Mouse (Mus musculus): ENCODE measurements around the gene Dusp18. TPM values are rescaled to one million over a fixed set of nuclear protein-coding genes. Genes with fewer than 3 reads are reported as not detected.

The Dusp18 gene
- polyA plus RNA-seq, 1 experiment from 2014 or later, result 2.5 TPM

GRCm38 (mm10) chr11:3912100-3912874 is 17.2 kb downstream of the Dusp18 start:
- H3K9ac ChIP-seq (ENCODE audit: low read depth, low read length), result peak overlapping the region; percentile 31; the same call in 1 of the 2 replicates
- no peak for ATAC-seq
- 40% methylated on average over 19 of the region's 19 CpGs for WGBS

DNA sequence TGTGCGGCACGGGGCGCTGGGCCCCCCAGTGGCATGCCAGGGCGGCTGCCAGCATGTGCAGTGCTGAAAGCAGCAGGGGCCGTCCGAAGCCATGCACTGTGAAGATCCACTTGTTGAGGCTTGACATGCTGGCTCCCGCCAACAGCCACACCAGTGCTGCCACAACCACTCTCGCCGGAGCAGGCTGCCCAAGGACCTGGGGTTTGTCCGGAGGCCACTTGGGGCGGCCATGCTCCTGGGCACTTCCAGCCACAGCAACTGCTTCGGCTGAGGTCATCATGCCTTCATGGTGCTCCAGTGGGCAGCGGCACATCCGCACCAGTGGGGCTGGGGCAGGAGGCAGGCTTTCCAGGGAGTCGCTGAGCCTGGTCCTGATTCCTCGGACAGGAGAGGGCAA is 17.8 kb downstream of the Dusp18 start:
- Histone ChIP-seq H3K4me3 (ENCODE audit: low read depth, low read length) (peak overlapping the region; percentile 52), H3K9ac (ENCODE audit: low read depth, low read length) (peak overlapping the region; percentile 31; the same call in 1 of the 2 replicates), H3K4me2 (replicated peaks; ENCODE audit: low read depth) (peak overlapping the region; percentile 81), H3K4me1 (replicated peaks; ENCODE audit: control insufficient read depth, insufficient read depth, low read length) (peaks cover 15% of the 10 kb centered on the region; the same call in 1 of the 2 replicates), H3K9me3 (ENCODE audit: control insufficient read depth) (no peaks in the 10 kb centered on the region), H3K36me3 (ENCODE audit: control insufficient read depth, insufficient read depth) (peaks cover 11% of the 10 kb centered on the region), H3K27me3 (replicated peaks; ENCODE audit: control insufficient read depth, insufficient read depth, low read length) (peaks cover 13% of the 10 kb centered on the region; the same call in 1 of the 2 replicates), H3K27ac (ENCODE audit: low read depth, low read length) (no peak overlapping the region)
- TF ChIP-seq CTCF (IDR thresholded peaks at IDR 0.05; ENCODE audit: low read depth), result peak; percentile 20
- no peak for ATAC-seq
- WGBS, result 13% methylated on average over 16 of the region's 16 CpGs

More at GRCm38 (mm10) chr11:3912100-3912874, 17.2 kb downstream of the Dusp18 start:
- H3K27me3 ChIP-seq (replicated peaks; ENCODE audit: control insufficient read depth, insufficient read depth, low read length), result peaks cover 13% of the 10 kb centered on the region; the same call in 1 of the 2 replicates
- TF ChIP-seq CTCF (IDR thresholded peaks at IDR 0.05; ENCODE audit: low read depth), result no peak
- peaks cover 15% of the 10 kb centered on the region; the same call in 1 of the 2 replicates for H3K4me1 ChIP-seq (replicated peaks; ENCODE audit: control insufficient read depth, insufficient read depth, low read length)
- peak overlapping the region; percentile 81 for H3K4me2 ChIP-seq (replicated peaks; ENCODE audit: low read depth)
- H3K27ac ChIP-seq (ENCODE audit: low read depth, low read length), result no peak overlapping the region
- H3K36me3 ChIP-seq (ENCODE audit: control insufficient read depth, insufficient read depth), result peaks cover 6% of the 10 kb centered on the region
- peak overlapping the region; percentile 52 for H3K4me3 ChIP-seq (ENCODE audit: low read depth, low read length)
- H3K9me3 ChIP-seq (ENCODE audit: control insufficient read depth), result no peaks in the 10 kb centered on the region

- peak; percentile 74 for ATAC-seq
- Histone ChIP-seq H3K27me3 (replicated peaks; ENCODE audit: control insufficient read depth, insufficient read depth, low read length) (peaks cover 13% of the 10 kb centered on the region; the same call in 1 of the 2 replicates), H3K4me3 (ENCODE audit: low read depth, low read length) (peak overlapping the region; percentile 52), H3K4me1 (replicated peaks; ENCODE audit: control insufficient read depth, insufficient read depth, low read length) (peaks cover 15% of the 10 kb centered on the region; the same call in 1 of the 2 replicates), H3K9me3 (ENCODE audit: control insufficient read depth) (no peaks in the 10 kb centered on the region), H3K27ac (ENCODE audit: low read depth, low read length) (peak overlapping the region; percentile 21; the same call in 1 of the 2 replicates), H3K4me2 (replicated peaks; ENCODE audit: low read depth) (peak overlapping the region; percentile 81), H3K9ac (ENCODE audit: low read depth, low read length) (peak overlapping the region; percentile 31; the same call in 1 of the 2 replicates), H3K36me3 (ENCODE audit: control insufficient read depth, insufficient read depth) (peaks cover 15% of the 10 kb centered on the region)
- TF ChIP-seq CTCF (IDR thresholded peaks at IDR 0.05; ENCODE audit: low read depth), result no peak
- 0% methylated on average over 65 of the region's 65 CpGs for WGBS
These were observed 18.5 kb downstream of the Dusp18 start for GRCm38 (mm10) chr11:3913316-3914108.

- peaks cover 15% of the 10 kb centered on the region for H3K36me3 ChIP-seq (ENCODE audit: control insufficient read depth, insufficient read depth)
- peak within 1 kb of the TSS; percentile 21 for H3K27ac ChIP-seq (ENCODE audit: low read depth, low read length)
- peak; percentile 95 for TF ChIP-seq CTCF (IDR thresholded peaks at IDR 0.05; ENCODE audit: low read depth)
- ATAC-seq, result peak; percentile 59
- H3K4me2 ChIP-seq (replicated peaks; ENCODE audit: low read depth), result peak within 1 kb of the TSS; percentile 81
- H3K9ac ChIP-seq (ENCODE audit: low read depth, low read length), result 0 out of 2 replicates have a peak within 1 kb of the TSS, but pooled peaks have one; percentile 7
- peaks cover 13% of the 10 kb centered on the region; the same call in 1 of the 2 replicates for H3K27me3 ChIP-seq (replicated peaks; ENCODE audit: control insufficient read depth, insufficient read depth, low read length)
- H3K4me3 ChIP-seq (ENCODE audit: low read depth, low read length), result peak within 1 kb of the TSS; percentile 52
- no peaks in the 10 kb centered on the region for H3K9me3 ChIP-seq (ENCODE audit: control insufficient read depth)
- peaks cover 15% of the 10 kb centered on the region; the same call in 1 of the 2 replicates for H3K4me1 ChIP-seq (replicated peaks; ENCODE audit: control insufficient read depth, insufficient read depth, low read length)
- under 1% methylated on average over 27 of the region's 28 CpGs for WGBS
These were observed 19.2 kb downstream of the Dusp18 start, which contains the start of gene Slc35e4 for GRCm38 (mm10) chr11:3914109-3914840. Slc35e4 (minus strand) TSS chr11:3914664.

DNA sequence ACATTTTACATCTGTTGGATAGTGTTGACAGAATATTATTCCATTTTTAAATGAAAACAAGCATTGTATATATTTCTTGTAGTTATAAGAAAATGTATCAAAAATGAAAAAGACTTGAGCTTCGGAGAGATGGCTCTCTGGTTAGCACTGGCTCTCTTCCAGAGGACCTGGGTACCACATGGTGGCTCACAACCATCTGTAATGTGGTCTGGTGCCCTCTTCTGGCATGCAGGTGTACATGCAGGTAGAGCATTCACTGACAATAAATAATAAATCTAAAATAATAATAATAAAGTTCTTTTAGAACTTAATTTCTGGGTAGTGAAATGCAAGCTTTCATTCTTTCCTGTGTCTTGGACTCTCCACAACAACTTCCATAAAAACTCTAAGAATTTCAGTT is 23.7 kb downstream of the Dusp18 start:
- no peaks in the 10 kb centered on the region for H3K9me3 ChIP-seq (ENCODE audit: control insufficient read depth)
- no peaks in the 10 kb centered on the region for H3K27me3 ChIP-seq (replicated peaks; ENCODE audit: control insufficient read depth, insufficient read depth, low read length)
- no peak overlapping the region for H3K9ac ChIP-seq (ENCODE audit: low read depth, low read length)
- H3K4me1 ChIP-seq (replicated peaks; ENCODE audit: control insufficient read depth, insufficient read depth, low read length), result 0 out of 2 replicates have a peak, but pooled peaks cover 7% of the 10 kb centered on the region
- WGBS, result 59% methylated on average over 1 of the region's 1 CpGs
- TF ChIP-seq CTCF (IDR thresholded peaks at IDR 0.05; ENCODE audit: low read depth), result peak; percentile 68
- no peak for ATAC-seq
- peaks cover 44% of the 10 kb centered on the region for H3K36me3 ChIP-seq (ENCODE audit: control insufficient read depth, insufficient read depth)
- no peak overlapping the region for H3K4me2 ChIP-seq (replicated peaks; ENCODE audit: low read depth)
- H3K27ac ChIP-seq (ENCODE audit: low read depth, low read length), result no peak overlapping the region
- H3K4me3 ChIP-seq (ENCODE audit: low read depth, low read length), result no peak overlapping the region

Measured in intestine, postnatal 0 days (tissue).